In genomic region chr3:82054283-82054974, GRCm38 (mm10) we compare ENCODE assay signal across 15 mouse cellular contexts. TPM values are rescaled to one million over a fixed set of nuclear protein-coding genes. Genes with fewer than 3 reads are reported as not detected.
DNase-seq lines count a peak whose midpoint lies in the region; ATAC-seq and TF ChIP-seq lines count a peak whose summit lies in the region.
"Had no signal": no experiment of that assay in that cellular context is flagged by ENCODE, and none has a peak within 500 bp of the region (broad histone marks: within the 10 kb centered on the region; RNA-seq: fewer than 3 reads in every experiment).

No protein-coding gene starts in this region.

- no peak overlapping the region for H3K9ac ChIP-seq in kidney, postnatal 0 days (ENCODE audit: low read depth, low read length)
- H3K9ac ChIP-seq in midbrain, embryonic 11.5 days (ENCODE audit: low read length), result no peak overlapping the region

- no peaks in the 10 kb centered on the region for H3K9me3 ChIP-seq in kidney, postnatal 0 days (replicated peaks; ENCODE audit: low read length)
- H3K9me3 ChIP-seq in midbrain, embryonic 11.5 days (ENCODE audit: control insufficient read depth, low read length), result no peaks in the 10 kb centered on the region
- H3K9me3 ChIP-seq in midbrain, embryonic 10.5 days (replicated peaks), result no peaks in the 10 kb centered on the region
- H3K9me3 ChIP-seq: hindbrain, embryonic 10.5 days had no signal

- H3K4me2 ChIP-seq in kidney, postnatal 0 days (ENCODE audit: low read length), result no peak overlapping the region
- no peak overlapping the region for H3K4me2 ChIP-seq in midbrain, embryonic 11.5 days
- H3K4me2 ChIP-seq: liver, embryonic 11.5 days had no signal

- no peaks in the 10 kb centered on the region for H3K36me3 ChIP-seq in kidney, postnatal 0 days (ENCODE audit: insufficient read depth, low read length)
- no peaks in the 10 kb centered on the region for H3K36me3 ChIP-seq in midbrain, embryonic 11.5 days (ENCODE audit: control insufficient read depth, insufficient read depth, low read length)
- H3K36me3 ChIP-seq in midbrain, embryonic 10.5 days, result no peaks in the 10 kb centered on the region
- H3K36me3 ChIP-seq: hindbrain, embryonic 10.5 days had no signal

- H3K27me3 ChIP-seq in cerebellum, adult 2 months (ENCODE audit: control insufficient read depth, insufficient read depth, low read length), result no peaks in the 10 kb centered on the region
- H3K27me3 ChIP-seq in kidney, postnatal 0 days (ENCODE audit: insufficient read depth, low read length), result no peaks in the 10 kb centered on the region
- H3K27me3 ChIP-seq in midbrain, embryonic 11.5 days (ENCODE audit: control insufficient read depth, insufficient read depth, low read length), result no peaks in the 10 kb centered on the region
- H3K27me3 ChIP-seq in midbrain, embryonic 10.5 days (ENCODE audit: low read depth, poor library complexity, severe bottlenecking), result no peaks in the 10 kb centered on the region

- H3K4me1 ChIP-seq in cerebellum, adult 2 months (ENCODE audit: control insufficient read depth, insufficient read depth, low read length), result no peaks in the 10 kb centered on the region; the same call in 1 of the 2 replicates
- H3K4me1 ChIP-seq in kidney, postnatal 0 days (replicated peaks; ENCODE audit: insufficient read depth, low read length), result no peaks in the 10 kb centered on the region
- H3K4me1 ChIP-seq in midbrain, embryonic 11.5 days (ENCODE audit: control insufficient read depth, insufficient read depth, low read length), result peaks cover 4% of the 10 kb centered on the region; the same call in 1 of the 2 replicates
- H3K4me1 ChIP-seq in midbrain, embryonic 10.5 days, result peaks cover 24% of the 10 kb centered on the region

- no peak for TF ChIP-seq POLR2A in cerebellum, adult 2 months (IDR thresholded peaks at IDR 0.05; ENCODE audit: borderline replicate concordance, insufficient read depth, low read length)

- no peak for ATAC-seq in kidney, postnatal 0 days (replicated peaks; ENCODE audit: low FRiP score, low read depth)
- ATAC-seq in midbrain, embryonic 11.5 days (ENCODE audit: low FRiP score), result no peak

- no peak overlapping the region for H3K27ac ChIP-seq in cerebellum, adult 2 months (ENCODE audit: insufficient read depth, low read length)
- H3K27ac ChIP-seq in kidney, postnatal 0 days, result peak overlapping the region; percentile 8; the same call in 1 of the 2 replicates
- H3K27ac ChIP-seq in midbrain, embryonic 11.5 days (ENCODE audit: low read depth, low read length), result no peak overlapping the region
- H3K27ac ChIP-seq in midbrain, embryonic 10.5 days (replicated peaks), result no peak overlapping the region; the same call in 1 of the 2 replicates
- H3K27ac ChIP-seq: hindbrain, embryonic 10.5 days had no signal

- peak; percentile 72 to 80 for DNase-seq in cerebellum, postnatal 10 days
- no peak for DNase-seq in cerebellum, adult 2 months
- DNase-seq in kidney, postnatal 0 days (ENCODE audit: low spot score), result no peak
- no peak for DNase-seq in kidney, adult 18-20 months
- peak; percentile 72 for DNase-seq in midbrain, embryonic 11.5 days (ENCODE audit: low spot score, missing footprints)
- DNase-seq in midbrain, embryonic 10.5 days (ENCODE audit: low spot score), result no peak
- DNase-seq in ovary, postnatal 36 days (ENCODE audit: low spot score), result no peak
- no peak for DNase-seq in left cerebral cortex, postnatal 36 days (ENCODE audit: low spot score in 2 of 2)
- DNase-seq: adrenal gland, adult 2 months; cerebellum, postnatal 25 days; heart, adult 11 months; spleen, adult 18-20 months; thymus, adult 18-20 months had no signal

- no peak for TF ChIP-seq CTCF in cerebellum, adult 2 months (IDR thresholded peaks at IDR 0.05; ENCODE audit: borderline replicate concordance, insufficient read depth, low read depth, low read length)
- no peak for TF ChIP-seq CTCF in kidney, postnatal 0 days (IDR thresholded peaks at IDR 0.05; ENCODE audit: low read depth)

- no peak overlapping the region for H3K4me3 ChIP-seq in cerebellum, adult 2 months (replicated peaks; ENCODE audit: insufficient read depth, low read depth, low read length)
- no peak overlapping the region for H3K4me3 ChIP-seq in kidney, postnatal 0 days (replicated peaks; ENCODE audit: low read depth, low read length)
- H3K4me3 ChIP-seq in midbrain, embryonic 11.5 days (ENCODE audit: low read depth, low read length), result no peak overlapping the region
- H3K4me3 ChIP-seq in midbrain, embryonic 10.5 days, result no peak overlapping the region
- H3K4me3 ChIP-seq: hindbrain, embryonic 10.5 days had no signal

- WGBS in cerebellum, adult 2 months, result 33% methylated on average over 5 of the region's 5 CpGs
- 55% methylated on average over 5 of the region's 5 CpGs for WGBS in kidney, postnatal 0 days
- 65% methylated on average over 5 of the region's 5 CpGs for WGBS in midbrain, embryonic 11.5 days
- WGBS in midbrain, embryonic 10.5 days, result 67% methylated on average over 5 of the region's 5 CpGs

- intact Hi-C loops in left cerebral cortex, postnatal 36 days (cut with DNase I), result no loop called here

RNA-seq across cellular contexts. Expression of gene Gucy1b1, which starts 20.1 kb away (rescaled TPM):
- polyA plus RNA-seq in cerebellum, adult 2 months (2012; rRNA removed), result 51.7 and 58.1 TPM in 2 replicates
- 24.2 and 28.2 TPM in 2 replicates for polyA plus RNA-seq in kidney, postnatal 0 days (2015; fragmentation: Nextera tagmentation; extraction: Ambion mirVana)
- 8.4 and 9.7 TPM in 2 replicates for polyA plus RNA-seq in midbrain, embryonic 11.5 days (2014; fragmentation: Nextera tagmentation; extraction: Ambion mirVana)
- polyA plus RNA-seq in midbrain, embryonic 10.5 days (2016; fragmentation: Nextera tagmentation; extraction: Ambion mirVana), result 5.6 and 6.8 TPM in 2 replicates
- total RNA-seq in left cerebral cortex, postnatal 36 days (2021), result 100 to 1,000 TPM; 165 to 169 TPM

Comparison
In these comparisons a context has a peak if more than half of its experiments do, and no peak if none do; other contexts are left out.
1. DNase-seq: peak in cerebellum, postnatal 10 days (2 of 2) and midbrain, embryonic 11.5 days (single experiment); none in cerebellum, adult 2 months (0 of 2), kidney, postnatal 0 days (single experiment), kidney, adult 18-20 months (single experiment), midbrain, embryonic 10.5 days (single experiment), ovary, postnatal 36 days (single experiment) and left cerebral cortex, postnatal 36 days (0 of 2).